Mouse (Mus musculus) heart, adult 2 months (tissue): ENCODE results near the gene Pgpep1.

Experiments
- CTCF ChIP-seq: fragments of 200-600 bp; IDR thresholded peaks from 2 replicates; pipeline ENCODE4 v1.8.1; 2022; ENCODE audit warnings: antibody characterized with exemption, mild to moderate bottlenecking, moderate library complexity
- EP300 ChIP-seq: fragments of 200-500 bp; IDR thresholded peaks from 2 replicates; pipeline ENCODE4 v1.6.1; 2011; ENCODE audit warnings: low read depth, low read length, control low read depth; ENCODE audit not compliant: insufficient read depth

- TF ChIP-seq CTCF (no peak), EP300 (no peak)
Observed at GRCm38 (mm10) chr8:70674716-70675115, 14.5 kb upstream of the Pgpep1 start.
